Mouse (Mus musculus) forebrain, embryonic 12.5 days (tissue): Measurements from ENCODE around the gene Larp6. TPM values are rescaled to one million over a fixed set of nuclear protein-coding genes. Genes with fewer than 3 reads are reported as not detected.

Experiments
- ATAC-seq: fragments of 200-750 bp; cut with Nextera tagmentation; 2 replicates; pipeline ENCODE4 v1.8.0; 2017; ENCODE audit warnings: moderate TSS enrichment; ENCODE audit not compliant: low FRiP score
- H3K27ac ChIP-seq: fragments of 300-500 bp; sonication (generic); 2 replicates; pipeline ENCODE4 v1.5.1; 2016; ENCODE audit warnings: mild to moderate bottlenecking
- H3K27me3 ChIP-seq: fragments of 300-500 bp; sonication (generic); 2 replicates; pipeline ENCODE4 v1.6.1; 2016; ENCODE audit warnings: mild to moderate bottlenecking
- H3K36me3 ChIP-seq: fragments of 300-500 bp; sonication (generic); replicated peaks from 2 replicates; pipeline ENCODE4 v1.6.1; 2016; ENCODE audit warnings: mild to moderate bottlenecking
- H3K4me1 ChIP-seq: fragments of 300-500 bp; sonication (generic); 2 replicates; pipeline ENCODE4 v1.6.1; 2016
- H3K4me2 ChIP-seq: fragments of 300-500 bp; sonication (generic); 2 replicates; pipeline ENCODE4 v1.6.1; 2016; ENCODE audit warnings: mild to moderate bottlenecking, moderate library complexity
- H3K4me3 ChIP-seq: fragments of 300-500 bp; sonication (generic); replicated peaks from 2 replicates; pipeline ENCODE4 v1.5.1; 2016; ENCODE audit warnings: mild to moderate bottlenecking
- H3K9ac ChIP-seq: fragments of 300-500 bp; sonication (generic); 2 replicates; pipeline ENCODE4 v1.6.1; 2016; ENCODE audit warnings: mild to moderate bottlenecking
- H3K9me3 ChIP-seq: fragments of 300-500 bp; sonication (generic); 2 replicates; pipeline ENCODE4 v1.6.1; 2016
- WGBS: fragments of 180-500 bp; shearing (Covaris S2); methylation state at CpG from one replicate; pipeline ENCODE4 v1.1.7; 2016; 5-methylcytosine and 5-hydroxymethylcytosine counted together
- polyA plus RNA-seq: library from polyadenylated mRNA; unstranded; fragments of >200 nt; fragmentation: Nextera tagmentation; extraction: Ambion mirVana; gene quantifications from 2 replicates; pipeline ENCODE4 v1.2.1, GENCODE M21; 2016

Larp6 gene
- polyA plus RNA-seq, 1 experiment from 2014 or later: 3.0 TPM

GRCm38 (mm10) chr9:60749105-60749504 is 36.3 kb downstream of the Larp6 start:
- Histone ChIP-seq H3K36me3 (no peaks in the 10 kb centered on the region), H3K27ac (no peak overlapping the region), H3K9me3 (no peaks in the 10 kb centered on the region), H3K9ac (no peak overlapping the region), H3K4me2 (no peak overlapping the region), H3K4me1 (no peaks in the 10 kb centered on the region), H3K4me3 (no peak overlapping the region), H3K27me3 (peaks cover 6% of the 10 kb centered on the region; the same call in 1 of the 2 replicates)
- no peak for ATAC-seq
- WGBS: 87% methylated on average over 2 of the region's 2 CpGs

DNA sequence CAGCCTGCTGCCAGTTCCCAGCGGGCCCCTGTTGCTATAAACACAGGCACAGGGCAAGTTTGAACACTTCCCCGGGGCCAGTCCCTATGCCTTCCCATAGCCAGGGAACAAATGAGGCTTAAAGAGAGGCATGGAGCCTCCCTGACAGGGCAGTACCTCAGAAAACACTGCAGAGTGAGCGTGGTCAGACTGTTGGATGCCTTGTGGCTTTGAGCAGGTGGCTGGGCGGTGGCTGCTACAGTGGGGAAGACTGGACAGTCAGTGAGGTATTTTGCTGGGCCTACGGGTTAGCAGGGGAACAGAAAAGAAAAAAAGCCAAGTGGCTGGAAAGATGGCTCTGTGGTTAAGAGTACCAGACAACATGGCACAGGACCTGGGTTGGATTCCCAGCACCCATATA is 38.3 kb downstream of the Larp6 start:
- Histone ChIP-seq H3K27ac (no peak overlapping the region), H3K9ac (no peak overlapping the region), H3K4me3 (no peak overlapping the region), H3K4me1 (no peaks in the 10 kb centered on the region), H3K9me3 (no peaks in the 10 kb centered on the region), H3K4me2 (no peak overlapping the region), H3K27me3 (no peaks in the 10 kb centered on the region), H3K36me3 (no peaks in the 10 kb centered on the region)
- 84% methylated on average over 5 of the region's 5 CpGs for WGBS
- no peak for ATAC-seq

DNA sequence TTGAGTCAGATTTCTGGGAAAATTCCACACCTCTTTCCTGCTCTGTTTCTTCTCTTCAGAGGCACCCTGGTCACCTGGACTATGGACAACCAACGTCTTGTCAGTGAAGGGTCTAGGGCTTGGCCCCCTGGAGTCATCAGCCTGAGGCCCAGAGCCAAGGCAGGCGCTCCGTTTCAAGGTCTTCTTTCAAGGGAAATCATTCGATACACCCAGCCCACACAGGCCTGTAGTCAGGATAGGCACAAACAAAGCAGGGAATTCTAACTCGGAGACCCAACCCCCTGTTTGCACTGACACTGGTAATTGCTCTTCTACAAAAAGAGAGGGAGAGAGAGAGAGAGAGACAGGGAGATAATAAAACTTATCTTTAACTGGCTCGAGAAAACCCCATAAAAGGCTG is 39.2 kb downstream of the Larp6 start:
- WGBS: 69% methylated on average over 6 of the region's 6 CpGs
- Histone ChIP-seq H3K27ac (no peak overlapping the region), H3K4me1 (no peaks in the 10 kb centered on the region), H3K9ac (no peak overlapping the region), H3K36me3 (no peaks in the 10 kb centered on the region), H3K4me3 (no peak overlapping the region), H3K4me2 (no peak overlapping the region), H3K9me3 (no peaks in the 10 kb centered on the region), H3K27me3 (no peaks in the 10 kb centered on the region)
- no peak for ATAC-seq

DNA sequence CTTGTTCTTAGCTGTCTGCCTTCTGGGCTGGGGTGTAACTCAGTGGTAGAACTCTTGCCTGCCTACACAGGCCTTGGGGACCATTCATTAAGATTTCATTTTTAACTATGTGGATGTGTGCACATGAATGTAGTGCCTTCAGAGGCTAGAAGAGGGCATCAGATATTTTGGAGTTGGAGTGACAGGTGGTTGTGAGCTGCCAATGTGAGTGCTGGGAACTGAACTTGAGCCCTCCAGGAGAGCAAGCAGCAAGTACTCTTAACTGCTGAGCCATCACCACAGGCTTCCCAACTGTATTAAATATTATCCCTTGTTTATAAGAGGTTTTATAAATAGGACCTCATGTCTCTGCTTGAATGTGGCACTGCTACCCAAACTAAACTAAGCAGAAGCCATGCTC is 39.8 kb downstream of the Larp6 start:
- H3K27me3 ChIP-seq: no peaks in the 10 kb centered on the region
- H3K27ac ChIP-seq: no peak overlapping the region
- H3K4me2 ChIP-seq: no peak overlapping the region
- H3K4me1 ChIP-seq: no peaks in the 10 kb centered on the region
- H3K9ac ChIP-seq: no peak overlapping the region
- no peaks in the 10 kb centered on the region for H3K36me3 ChIP-seq
- no peaks in the 10 kb centered on the region for H3K9me3 ChIP-seq
- no peak for ATAC-seq
- no peak overlapping the region for H3K4me3 ChIP-seq

- no peaks in the 10 kb centered on the region for H3K9me3 ChIP-seq
- no peak overlapping the region for H3K4me2 ChIP-seq
- H3K36me3 ChIP-seq: no peaks in the 10 kb centered on the region
- H3K27ac ChIP-seq: no peak overlapping the region
- H3K9ac ChIP-seq: no peak overlapping the region
- H3K4me1 ChIP-seq: no peaks in the 10 kb centered on the region
- no peak overlapping the region for H3K4me3 ChIP-seq
- no peaks in the 10 kb centered on the region for H3K27me3 ChIP-seq
- WGBS: 31% methylated on average over 6 of the region's 6 CpGs
- no peak for ATAC-seq
Measured at GRCm38 (mm10) chr9:60756258-60756657, 43.5 kb downstream of the Larp6 start.

GRCm38 (mm10) chr9:60756866-60757740 is 44.3 kb downstream of the Larp6 start:
- H3K36me3 ChIP-seq: no peaks in the 10 kb centered on the region
- no peak overlapping the region for H3K27ac ChIP-seq
- H3K4me2 ChIP-seq: no peak overlapping the region
- ATAC-seq: no peak
- no peaks in the 10 kb centered on the region for H3K27me3 ChIP-seq
- H3K9ac ChIP-seq: no peak overlapping the region
- 81% methylated on average over 15 of the region's 15 CpGs for WGBS
- H3K9me3 ChIP-seq: no peaks in the 10 kb centered on the region
- H3K4me3 ChIP-seq: no peak overlapping the region
- H3K4me1 ChIP-seq: no peaks in the 10 kb centered on the region

- no peak for ATAC-seq
- no peak overlapping the region for H3K27ac ChIP-seq
- H3K4me2 ChIP-seq: no peak overlapping the region
- H3K4me1 ChIP-seq: no peaks in the 10 kb centered on the region
- H3K4me3 ChIP-seq: no peak overlapping the region
- H3K27me3 ChIP-seq: no peaks in the 10 kb centered on the region
- WGBS: 73% methylated on average over 5 of the region's 5 CpGs
- no peak overlapping the region for H3K9ac ChIP-seq
- H3K36me3 ChIP-seq: no peaks in the 10 kb centered on the region
- no peaks in the 10 kb centered on the region for H3K9me3 ChIP-seq
Measured at GRCm38 (mm10) chr9:60757817-60758216, 45.0 kb downstream of the Larp6 start.

GRCm38 (mm10) chr9:60759436-60760007 is 46.7 kb downstream of the Larp6 start:
- Histone ChIP-seq H3K27ac (no peak overlapping the region), H3K4me2 (no peak overlapping the region), H3K27me3 (no peaks in the 10 kb centered on the region), H3K36me3 (no peaks in the 10 kb centered on the region), H3K9me3 (no peaks in the 10 kb centered on the region), H3K4me1 (no peaks in the 10 kb centered on the region), H3K9ac (no peak overlapping the region), H3K4me3 (no peak overlapping the region)
- ATAC-seq: no peak
- 80% methylated on average over 10 of the region's 10 CpGs for WGBS

DNA sequence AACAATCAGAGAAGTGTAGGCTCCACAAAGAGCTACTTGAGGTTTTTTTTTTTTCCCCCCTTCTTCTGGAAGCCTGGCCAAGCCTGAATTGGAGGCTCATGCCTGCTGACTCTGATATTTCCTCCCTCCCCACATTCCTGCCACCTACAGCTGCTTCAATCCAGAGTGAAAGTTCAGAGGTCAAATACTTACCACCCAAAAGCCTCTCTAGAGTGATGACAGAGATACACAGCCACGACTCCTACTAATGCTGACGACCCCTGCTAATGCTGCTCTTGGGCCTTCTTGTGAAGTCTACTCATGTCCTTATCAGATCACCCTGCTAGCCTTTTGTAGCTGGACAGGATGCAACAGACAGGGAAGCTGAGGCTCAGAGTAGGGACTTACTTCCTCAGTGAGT is 52.4 kb downstream of the Larp6 start:
- Histone ChIP-seq H3K4me2 (no peak overlapping the region), H3K9me3 (no peaks in the 10 kb centered on the region), H3K27me3 (no peaks in the 10 kb centered on the region), H3K9ac (no peak overlapping the region), H3K4me3 (no peak overlapping the region), H3K4me1 (0 out of 2 replicates have a peak, but pooled peaks cover 4% of the 10 kb centered on the region), H3K27ac (no peak overlapping the region), H3K36me3 (no peaks in the 10 kb centered on the region)
- 68% methylated on average over 2 of the region's 2 CpGs for whole genome bisulfite sequencing
- no peak for ATAC-seq

- H3K4me2 ChIP-seq: no peak overlapping the region
- 86% methylated on average over 9 of the region's 9 CpGs for WGBS
- H3K9me3 ChIP-seq: no peaks in the 10 kb centered on the region
- ATAC-seq: no peak
- no peak overlapping the region for H3K4me3 ChIP-seq
- H3K4me1 ChIP-seq: 0 out of 2 replicates have a peak, but pooled peaks cover 4% of the 10 kb centered on the region
- no peak overlapping the region for H3K9ac ChIP-seq
- no peak overlapping the region for H3K27ac ChIP-seq
- H3K27me3 ChIP-seq: no peaks in the 10 kb centered on the region
- H3K36me3 ChIP-seq: no peaks in the 10 kb centered on the region
Measured at GRCm38 (mm10) chr9:60768393-60768792, 55.6 kb downstream of the Larp6 start.

GRCm38 (mm10) chr9:60769711-60770111 is 56.9 kb downstream of the Larp6 start:
- Histone ChIP-seq H3K27me3 (no peaks in the 10 kb centered on the region), H3K27ac (0 out of 2 replicates have a peak overlapping the region, but pooled peaks have one; percentile 5), H3K36me3 (no peaks in the 10 kb centered on the region), H3K4me2 (no peak overlapping the region), H3K9me3 (no peaks in the 10 kb centered on the region), H3K4me1 (0 out of 2 replicates have a peak, but pooled peaks cover 4% of the 10 kb centered on the region), H3K9ac (no peak overlapping the region), H3K4me3 (no peak overlapping the region)
- 76% methylated on average over 6 of the region's 6 CpGs for WGBS
- ATAC-seq: no peak

DNA sequence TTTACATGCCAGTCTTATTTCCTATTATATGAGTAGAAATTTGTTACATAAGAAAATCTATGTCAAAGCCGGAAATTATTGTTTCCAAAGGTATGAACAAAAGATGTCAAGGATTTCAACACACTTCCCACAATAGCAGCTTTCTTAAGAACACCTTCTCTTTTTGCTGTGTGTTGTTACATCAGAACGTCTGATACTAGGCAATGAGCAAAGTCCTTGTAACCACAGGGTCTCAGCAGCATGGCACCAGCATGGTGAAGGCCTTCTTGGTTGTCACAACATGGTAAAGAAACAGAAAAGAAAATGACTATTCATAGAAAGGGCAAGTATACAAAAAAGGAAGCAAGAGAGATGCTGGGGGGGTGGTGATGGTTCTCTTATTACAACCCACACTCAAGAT is 60.9 kb downstream of the Larp6 start:
- Histone ChIP-seq H3K4me3 (no peak overlapping the region), H3K36me3 (no peaks in the 10 kb centered on the region), H3K27me3 (no peaks in the 10 kb centered on the region), H3K9me3 (no peaks in the 10 kb centered on the region), H3K4me1 (no peaks in the 10 kb centered on the region), H3K4me2 (no peak overlapping the region), H3K27ac (no peak overlapping the region), H3K9ac (no peak overlapping the region)
- 76% methylated on average over 2 of the region's 2 CpGs for WGBS
- no peak for ATAC-seq

DNA sequence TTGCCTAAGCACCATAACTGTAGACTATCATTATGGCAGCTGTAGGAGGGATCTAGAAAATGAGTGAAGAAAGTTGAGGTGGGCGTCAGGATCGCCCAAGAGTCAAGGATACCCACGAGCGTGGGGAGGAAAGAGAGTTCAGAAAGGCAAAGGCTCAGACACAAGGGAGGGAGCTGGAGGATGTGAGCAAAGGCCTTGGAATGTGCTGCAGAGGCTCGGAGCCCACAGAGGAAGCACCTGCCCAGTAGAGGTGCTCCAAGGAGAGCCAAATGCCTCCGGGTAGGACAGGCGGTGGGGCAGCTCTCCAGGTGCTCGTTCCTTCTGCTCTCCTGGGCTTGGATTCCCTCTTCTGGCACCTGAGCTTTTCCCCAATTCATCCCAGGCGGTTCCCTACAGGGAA is 64.1 kb downstream of the Larp6 start:
- no peaks in the 10 kb centered on the region for H3K36me3 ChIP-seq

More for the DNA sequence above, 64.1 kb downstream of the Larp6 start:
- Histone ChIP-seq H3K9me3 (no peaks in the 10 kb centered on the region), H3K4me3 (no peak overlapping the region), H3K27me3 (no peaks in the 10 kb centered on the region), H3K27ac (no peak overlapping the region), H3K9ac (no peak overlapping the region), H3K4me1 (peaks cover 8% of the 10 kb centered on the region), H3K4me2 (no peak overlapping the region)
- no peak for ATAC-seq
- WGBS: 89% methylated on average over 9 of the region's 9 CpGs
